Mouse (Mus musculus): ENCODE measurements around the gene Gm11437. TPM values are rescaled to one million over a fixed set of nuclear protein-coding genes. Genes with fewer than 3 reads are reported as not detected.
A peak's percentile ranks its signal among the peaks of the same experiment; 100 is the strongest.

The Gm11437 gene
- polyA plus RNA-seq, 1 experiment: not detected

DNA sequence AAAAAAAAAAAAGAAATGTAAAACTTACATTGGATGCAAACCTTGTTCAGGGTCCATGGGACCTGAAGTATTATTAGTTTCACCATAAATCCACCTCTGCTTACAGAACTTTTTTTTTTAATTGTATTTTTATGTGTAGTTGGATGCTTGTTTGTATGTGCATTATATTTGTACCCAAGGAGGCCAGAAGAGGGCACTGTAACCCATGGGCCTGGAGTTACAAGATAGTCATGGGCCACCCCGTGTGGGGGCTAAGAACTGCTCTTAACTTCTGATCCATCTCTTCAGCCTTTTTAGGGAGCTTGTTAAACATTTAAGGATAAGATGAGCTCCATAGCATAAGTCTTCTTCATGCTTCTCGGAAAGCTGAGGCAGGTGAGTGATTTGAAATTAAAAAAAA lies 16.4 kb downstream of the Gm11437 start:
- TF ChIP-seq CTCF (IDR thresholded peaks at IDR 0.05; ENCODE audit: insufficient read depth, low read length): no peak
- TF ChIP-seq POLR2A (IDR thresholded peaks at IDR 0.05; ENCODE audit: borderline replicate concordance, extremely low read depth, low read depth, low read length): no peak
- DNase-seq: no peak
- 65% methylated on average over 2 of the region's 2 CpGs for WGBS
- no peak overlapping the region for H3K4me3 ChIP-seq (replicated peaks; ENCODE audit: extremely low read depth, low read depth, low read length)
- H3K4me1 ChIP-seq (ENCODE audit: control insufficient read depth, insufficient read depth, low read length): no peaks in the 10 kb centered on the region

DNA sequence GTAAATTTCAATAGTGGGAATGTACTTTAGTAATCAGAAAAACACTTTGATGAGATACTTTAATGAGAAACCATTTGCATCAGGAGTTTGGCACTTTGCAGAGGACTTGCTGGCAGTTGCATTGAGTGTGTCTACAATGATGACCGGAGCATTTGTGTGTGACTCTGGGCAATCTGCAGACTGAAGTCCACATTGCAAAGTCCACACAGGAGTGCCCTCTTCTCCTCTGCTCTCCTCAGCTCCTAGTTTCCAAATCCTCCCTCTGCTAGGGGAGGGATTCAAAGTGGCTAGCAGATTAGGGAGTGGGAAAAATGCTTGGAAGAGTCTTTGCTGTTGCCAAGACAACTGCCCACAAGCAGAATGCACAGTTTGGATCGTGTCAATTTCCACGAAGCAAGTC lies 21.2 kb downstream of the Gm11437 start:
- Histone ChIP-seq H3K4me3 (replicated peaks; ENCODE audit: extremely low read depth, low read depth, low read length) (no peak overlapping the region), H3K4me1 (ENCODE audit: control insufficient read depth, insufficient read depth, low read length) (no peaks in the 10 kb centered on the region)
- 55% methylated on average over 3 of the region's 3 CpGs for WGBS
- DNase-seq: no peak
- no peak for TF ChIP-seq POLR2A (IDR thresholded peaks at IDR 0.05; ENCODE audit: borderline replicate concordance, extremely low read depth, low read depth, low read length)
- no peak for TF ChIP-seq CTCF (IDR thresholded peaks at IDR 0.05; ENCODE audit: insufficient read depth, low read length)

DNA sequence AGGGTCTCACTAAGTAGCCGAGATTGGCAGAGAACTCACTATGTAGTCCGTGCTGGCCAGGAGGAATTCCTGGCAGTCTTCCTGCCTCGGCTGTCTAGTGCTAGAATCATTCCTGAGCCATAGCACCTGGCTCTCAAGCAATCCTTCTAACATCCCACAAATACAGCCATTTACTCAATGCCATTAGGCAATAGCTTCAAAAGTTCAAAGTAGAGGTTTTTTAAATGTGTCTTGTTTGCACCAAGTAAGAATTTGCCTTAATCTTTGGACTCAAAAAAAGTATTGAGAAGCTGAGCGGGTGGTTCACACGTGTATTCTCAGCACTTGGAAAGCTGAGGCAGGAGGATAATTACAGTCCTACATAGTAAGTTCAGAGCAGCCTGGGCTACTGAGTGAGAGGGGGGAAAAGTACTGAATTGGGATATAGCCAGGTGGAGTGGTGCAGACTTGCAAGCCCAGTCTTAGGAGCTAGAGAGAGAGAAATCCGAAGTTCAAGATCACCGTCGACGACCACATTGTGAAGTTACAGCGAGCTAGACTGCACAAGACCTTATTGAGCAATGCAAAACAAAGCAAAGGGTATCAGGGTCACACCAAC lies 22.0 kb downstream of the Gm11437 start:
- 63% methylated on average over 10 of the region's 10 CpGs for WGBS

DNA sequence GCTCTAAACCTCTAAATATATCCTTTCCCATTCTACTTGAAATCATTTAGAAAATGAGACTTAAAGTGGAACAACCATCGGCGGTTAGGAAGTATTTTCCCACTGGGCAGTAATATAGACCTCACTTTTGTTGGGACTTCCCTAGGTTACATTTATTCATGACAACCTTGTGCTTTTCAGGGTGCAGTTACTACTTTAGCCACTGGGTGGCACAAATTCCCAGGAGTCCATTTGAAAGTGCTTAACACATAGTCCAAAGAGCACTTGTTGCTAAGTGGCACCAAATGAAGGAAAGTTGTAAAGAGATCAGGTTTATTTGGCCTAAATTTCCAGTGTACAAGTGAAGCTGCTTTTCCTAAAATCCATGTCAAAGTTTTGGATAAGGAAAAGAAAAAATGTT lies 25.5 kb downstream of the Gm11437 start:
- peak; percentile 50 for DNase-seq
- TF ChIP-seq CTCF (IDR thresholded peaks at IDR 0.05; ENCODE audit: insufficient read depth, low read length) (peak; percentile 41; the same call in 1 of the 2 replicates), POLR2A (IDR thresholded peaks at IDR 0.05; ENCODE audit: borderline replicate concordance, extremely low read depth, low read depth, low read length) (no peak)
- 55% methylated on average over 2 of the region's 2 CpGs for WGBS
- Histone ChIP-seq H3K4me1 (ENCODE audit: control insufficient read depth, insufficient read depth, low read length) (no peaks in the 10 kb centered on the region), H3K4me3 (replicated peaks; ENCODE audit: extremely low read depth, low read depth, low read length) (no peak overlapping the region)

More for the DNA sequence above, 22.0 kb downstream of the Gm11437 start:
- H3K4me1 ChIP-seq (ENCODE audit: control insufficient read depth, insufficient read depth, low read length): no peaks in the 10 kb centered on the region
- H3K4me3 ChIP-seq (replicated peaks; ENCODE audit: extremely low read depth, low read depth, low read length): no peak overlapping the region
- no peak for DNase-seq
- no peak for TF ChIP-seq POLR2A (IDR thresholded peaks at IDR 0.05; ENCODE audit: borderline replicate concordance, extremely low read depth, low read depth, low read length)
- no peak for TF ChIP-seq CTCF (IDR thresholded peaks at IDR 0.05; ENCODE audit: insufficient read depth, low read length)

DNA sequence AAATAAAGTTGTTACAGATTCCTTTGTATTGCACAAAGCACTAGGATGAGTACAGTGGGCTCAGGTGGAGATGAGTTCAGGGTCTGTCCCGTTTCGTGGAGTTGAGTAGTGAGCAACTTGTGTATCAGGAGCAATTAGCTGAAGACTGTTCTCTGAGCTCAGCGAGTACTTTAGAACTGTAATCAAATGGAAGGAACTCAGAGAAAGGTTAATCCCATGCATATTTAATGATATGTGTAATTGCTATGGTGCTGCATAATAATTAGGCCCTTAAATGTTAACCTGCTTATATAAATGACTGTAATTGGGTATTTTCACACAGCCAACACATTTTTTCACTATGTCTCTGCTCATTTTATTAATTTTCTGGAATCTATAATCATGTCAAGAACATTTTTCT lies 30.8 kb downstream of the Gm11437 start:
- Histone ChIP-seq H3K4me3 (replicated peaks; ENCODE audit: extremely low read depth, low read depth, low read length) (no peak overlapping the region), H3K4me1 (ENCODE audit: control insufficient read depth, insufficient read depth, low read length) (no peaks in the 10 kb centered on the region)
- WGBS: 84% methylated on average over 3 of the region's 3 CpGs
- DNase-seq: no peak
- no peak for TF ChIP-seq POLR2A (IDR thresholded peaks at IDR 0.05; ENCODE audit: borderline replicate concordance, extremely low read depth, low read depth, low read length)
- no peak for TF ChIP-seq CTCF (IDR thresholded peaks at IDR 0.05; ENCODE audit: insufficient read depth, low read length)

DNA sequence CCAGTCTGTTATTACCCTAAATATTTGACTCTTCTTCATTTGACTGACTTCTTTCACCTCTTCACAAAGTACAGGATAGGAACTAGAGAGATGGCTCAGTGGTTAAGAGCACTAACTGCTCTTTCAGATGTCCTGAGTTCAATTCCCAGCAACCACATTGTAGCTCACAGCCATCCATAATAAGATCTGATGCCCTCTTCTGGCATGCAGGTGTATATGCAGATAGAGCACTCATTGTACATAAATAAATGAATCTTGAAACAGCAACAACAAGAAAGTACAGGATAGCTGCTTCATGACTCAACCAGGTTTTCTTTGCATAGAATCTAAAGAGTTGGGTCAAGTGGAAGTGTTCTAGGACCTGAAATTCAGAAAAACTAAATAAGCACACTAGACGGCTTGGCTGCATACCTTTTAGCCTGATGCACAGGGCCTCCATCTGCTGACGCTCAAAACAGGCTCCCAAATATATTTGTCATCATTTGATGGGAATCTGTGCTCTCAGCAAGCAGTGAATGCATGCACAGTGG lies 32.9 kb downstream of the Gm11437 start:
- WGBS: 69% methylated on average over 2 of the region's 2 CpGs
- no peak for DNase-seq
- H3K4me3 ChIP-seq (replicated peaks; ENCODE audit: extremely low read depth, low read depth, low read length): no peak overlapping the region
- TF ChIP-seq POLR2A (IDR thresholded peaks at IDR 0.05; ENCODE audit: borderline replicate concordance, extremely low read depth, low read depth, low read length): no peak
- no peak for TF ChIP-seq CTCF (IDR thresholded peaks at IDR 0.05; ENCODE audit: insufficient read depth, low read length)
- 0 out of 2 replicates have a peak, but pooled peaks cover 3% of the 10 kb centered on the region for H3K4me1 ChIP-seq (ENCODE audit: control insufficient read depth, insufficient read depth, low read length)

DNA sequence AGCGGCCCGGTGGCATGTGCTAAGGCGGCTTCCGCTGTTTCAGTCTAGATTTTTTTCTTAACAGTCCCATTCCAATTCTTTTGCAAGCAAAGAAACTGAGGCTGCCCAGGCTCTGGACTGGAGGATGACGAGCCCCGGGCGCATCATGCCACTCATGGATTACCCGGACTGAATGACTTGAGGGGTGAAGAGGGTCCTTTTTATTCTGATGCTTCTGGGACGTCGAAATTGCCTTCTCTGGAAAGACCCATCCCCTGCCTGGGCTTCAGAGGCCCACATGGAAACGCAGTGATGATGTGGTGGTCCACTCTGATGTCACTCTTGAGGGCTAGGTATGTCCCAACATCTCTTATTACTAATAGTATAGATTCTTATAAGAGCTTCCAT lies 37.5 kb downstream of the Gm11437 start:
- TF ChIP-seq POLR2A (IDR thresholded peaks at IDR 0.05; ENCODE audit: borderline replicate concordance, extremely low read depth, low read depth, low read length) (no peak), CTCF (IDR thresholded peaks at IDR 0.05; ENCODE audit: insufficient read depth, low read length) (no peak)
- H3K4me1 ChIP-seq (ENCODE audit: control insufficient read depth, insufficient read depth, low read length): peaks cover 5% of the 10 kb centered on the region; the same call in 1 of the 2 replicates
- H3K4me3 ChIP-seq (replicated peaks; ENCODE audit: extremely low read depth, low read depth, low read length): peak overlapping the region; percentile 81
- DNase-seq: no peak
- WGBS: 6% methylated on average over 11 of the region's 11 CpGs

DNA sequence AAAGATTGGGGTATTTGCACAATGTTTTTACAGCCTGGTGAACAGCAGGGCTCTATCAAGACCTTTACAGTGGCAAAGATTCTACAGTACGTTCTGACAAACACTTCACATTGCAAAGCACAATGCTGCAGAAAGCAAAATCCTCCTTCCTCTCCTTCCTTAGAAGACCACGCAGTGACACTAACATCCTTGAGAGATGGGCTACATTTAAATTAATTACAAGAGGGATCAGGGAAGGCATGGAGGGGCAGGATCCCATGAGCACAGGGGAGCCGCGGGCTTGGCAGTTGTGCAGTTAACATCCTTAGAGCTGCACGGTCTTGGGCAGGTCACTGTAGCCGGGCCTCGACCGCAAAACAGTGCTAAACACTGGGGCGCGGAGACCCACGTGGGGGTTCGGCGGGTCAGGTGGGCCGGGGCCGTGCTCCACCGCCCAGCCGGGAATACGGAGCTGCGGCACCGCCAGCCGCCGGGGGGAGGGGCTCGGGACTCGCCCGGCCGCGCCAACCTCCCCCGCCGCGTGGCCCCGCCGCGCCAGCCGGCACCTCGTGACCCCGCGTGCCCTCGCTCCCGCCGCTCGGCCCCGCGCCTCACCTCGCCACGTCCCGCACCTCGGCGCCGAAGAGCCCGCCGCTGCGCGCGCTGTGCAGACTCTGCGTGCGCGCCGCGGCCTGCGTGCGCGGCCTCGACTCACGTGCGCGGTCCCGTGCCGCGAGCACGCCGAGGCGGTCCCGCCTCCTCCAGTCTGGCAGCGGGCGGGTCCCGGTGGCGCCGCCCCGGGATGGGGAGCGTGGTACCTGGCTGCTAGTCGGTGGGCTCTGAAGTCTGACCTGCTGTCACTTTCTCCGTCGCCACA lies 38.1 kb downstream of the Gm11437 start, which contains the start of the genes Tada2a and Acaca:
Tada2a (minus strand) TSS at position 658 of the 856 bp plus-strand sequence.
Acaca (plus strand) TSS at position 730 of the 856 bp plus-strand sequence.
- peak; percentile 81 for DNase-seq

DNA sequence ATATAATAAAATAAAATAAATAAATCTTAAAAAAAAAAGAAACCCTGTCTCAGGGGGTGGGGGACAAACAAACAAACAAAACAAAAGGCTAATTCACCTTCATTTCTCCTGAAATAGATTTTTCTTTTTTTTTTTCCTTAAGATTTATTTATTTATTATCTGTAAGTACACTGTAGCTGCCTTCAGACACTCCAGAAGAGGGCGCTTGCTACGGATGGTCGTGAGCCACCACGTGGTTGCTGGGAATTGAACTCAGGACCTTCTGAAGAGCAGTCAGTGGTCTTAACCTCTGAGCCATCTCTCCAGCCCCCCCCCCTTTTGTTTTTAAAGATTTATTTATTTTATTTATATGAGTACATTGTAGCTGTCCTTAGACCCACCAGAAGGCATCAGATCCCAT lies 39.3 kb downstream of the Gm11437 start:
- peaks cover 5% of the 10 kb centered on the region; the same call in 1 of the 2 replicates for H3K4me1 ChIP-seq (ENCODE audit: control insufficient read depth, insufficient read depth, low read length)
- no peak overlapping the region for H3K4me3 ChIP-seq (replicated peaks; ENCODE audit: extremely low read depth, low read depth, low read length)
- no peak for DNase-seq
- TF ChIP-seq CTCF (IDR thresholded peaks at IDR 0.05; ENCODE audit: insufficient read depth, low read length) (no peak), POLR2A (IDR thresholded peaks at IDR 0.05; ENCODE audit: borderline replicate concordance, extremely low read depth, low read depth, low read length) (no peak)
- WGBS: 47% methylated on average over 4 of the region's 4 CpGs

More for the DNA sequence above, 38.1 kb downstream of the Gm11437 start, which contains the start of the genes Tada2a and Acaca:
- H3K4me1 ChIP-seq (ENCODE audit: control insufficient read depth, insufficient read depth, low read length): peaks cover 5% of the 10 kb centered on the region; the same call in 1 of the 2 replicates
- under 1% methylated on average over 83 of the region's 83 CpGs for WGBS
- TF ChIP-seq POLR2A (IDR thresholded peaks at IDR 0.05; ENCODE audit: borderline replicate concordance, extremely low read depth, low read depth, low read length): peak; percentile 71; the same call in 1 of the 2 replicates
- TF ChIP-seq CTCF (IDR thresholded peaks at IDR 0.05; ENCODE audit: insufficient read depth, low read length): no peak
- peak within 1 kb of the TSS; percentile 81 for H3K4me3 ChIP-seq (replicated peaks; ENCODE audit: extremely low read depth, low read depth, low read length)
